In genomic region chr15:8190435-8190834, GRCm38 (mm10) we compare ENCODE assay signal across 16 mouse cellular contexts.
"Had no signal": no experiment of that assay in that cellular context is flagged by ENCODE, and none has a peak within 500 bp of the region (broad histone marks: within the 10 kb centered on the region; RNA-seq: fewer than 3 reads in every experiment).

No protein-coding gene starts in this region.

- H3K4me3 ChIP-seq: midbrain, embryonic 10.5 days; midbrain, embryonic 12.5 days; neural tube, embryonic 12.5 days; stomach, embryonic 15.5 days had no signal

- H3K9ac ChIP-seq: lung, embryonic 14.5 days; midbrain, embryonic 12.5 days; neural tube, embryonic 12.5 days; stomach, embryonic 15.5 days had no signal

- H3K4me2 ChIP-seq: lung, embryonic 14.5 days; midbrain, embryonic 12.5 days; neural tube, embryonic 12.5 days; stomach, embryonic 15.5 days had no signal

- H3K27me3 ChIP-seq: midbrain, embryonic 12.5 days; neural tube, embryonic 12.5 days; stomach, embryonic 15.5 days had no signal

- H3K9me3 ChIP-seq: midbrain, embryonic 10.5 days; midbrain, embryonic 12.5 days; neural tube, embryonic 12.5 days; stomach, embryonic 15.5 days had no signal

- H3K4me1 ChIP-seq: midbrain, embryonic 10.5 days; midbrain, embryonic 12.5 days; neural tube, embryonic 12.5 days; stomach, embryonic 15.5 days had no signal

- H3K27ac ChIP-seq: midbrain, embryonic 10.5 days; midbrain, embryonic 12.5 days; neural tube, embryonic 12.5 days; stomach, embryonic 15.5 days; stomach, postnatal 0 days had no signal

- DNase-seq: lung, adult 18-20 months; lung, embryonic 14.5 days; lung, postnatal 10 days; lung, postnatal 4 days; midbrain, embryonic 14.5 days; retina, postnatal 1 day; right cerebral cortex, postnatal 14 days; thymus, adult 2 months; thymus, postnatal 25 days; thymus, postnatal 4 days had no signal

- ATAC-seq: midbrain, embryonic 16.5 days had no signal
